Mouse (Mus musculus): ENCODE data around the gene Cttn. TPM values are rescaled to one million over a fixed set of nuclear protein-coding genes. Genes with fewer than 3 reads are reported as not detected.

The Cttn gene
- polyA plus RNA-seq, 1 experiment from 2014 or later: 181 TPM

- Histone ChIP-seq H3K27me3 (replicated peaks; ENCODE audit: control insufficient read depth, insufficient read depth, low read length) (no peaks in the 10 kb centered on the region), H3K36me3 (ENCODE audit: control insufficient read depth, insufficient read depth, low read length) (peaks cover 49% of the 10 kb centered on the region), H3K9ac (ENCODE audit: low read depth, low read length) (no peak overlapping the region), H3K27ac (ENCODE audit: low read depth, low read length) (no peak overlapping the region), H3K4me1 (ENCODE audit: control insufficient read depth, insufficient read depth, low read depth, low read length) (no peaks in the 10 kb centered on the region), H3K4me3 (ENCODE audit: low read length) (no peak overlapping the region), H3K4me2 (ENCODE audit: low read length) (no peak overlapping the region), H3K9me3 (ENCODE audit: control insufficient read depth, low read length) (no peaks in the 10 kb centered on the region)
- no peak for ATAC-seq
- WGBS: 96% methylated on average over 7 of the region's 7 CpGs
Observed at GRCm38 (mm10) chr7:144438811-144439210, 32.0 kb downstream of the Cttn start.

DNA sequence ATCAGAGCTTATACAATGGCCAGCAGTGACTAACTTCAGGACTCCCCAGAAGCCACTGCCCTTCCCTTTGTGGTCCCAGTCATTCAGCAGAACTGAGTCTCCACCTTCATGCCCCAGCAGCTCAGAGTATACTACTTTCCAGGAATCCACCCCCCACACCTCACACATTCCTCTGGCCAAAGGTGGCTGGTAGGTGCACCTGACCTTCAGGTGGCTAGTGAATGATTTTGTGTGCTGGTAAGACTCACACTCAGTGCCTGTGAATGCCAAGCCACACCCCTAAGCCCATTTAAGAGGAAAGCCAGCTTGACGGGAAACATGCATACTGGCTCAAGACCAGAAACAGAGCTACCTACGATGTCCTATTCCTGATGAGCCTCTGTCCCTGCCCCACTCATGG lies 37.9 kb downstream of the Cttn start:
- H3K27ac ChIP-seq (ENCODE audit: low read depth, low read length): no peak overlapping the region
- peaks cover 19% of the 10 kb centered on the region for H3K36me3 ChIP-seq (ENCODE audit: control insufficient read depth, insufficient read depth, low read length)
- no peak for ATAC-seq
- WGBS: 74% methylated on average over 2 of the region's 2 CpGs
- no peak overlapping the region for H3K4me3 ChIP-seq (ENCODE audit: low read length)
- H3K4me1 ChIP-seq (ENCODE audit: control insufficient read depth, insufficient read depth, low read depth, low read length): no peaks in the 10 kb centered on the region
- H3K4me2 ChIP-seq (ENCODE audit: low read length): no peak overlapping the region
- no peaks in the 10 kb centered on the region for H3K9me3 ChIP-seq (ENCODE audit: control insufficient read depth, low read length)
- no peak overlapping the region for H3K9ac ChIP-seq (ENCODE audit: low read depth, low read length)
- no peaks in the 10 kb centered on the region for H3K27me3 ChIP-seq (replicated peaks; ENCODE audit: control insufficient read depth, insufficient read depth, low read length)

- no peaks in the 10 kb centered on the region for H3K36me3 ChIP-seq (ENCODE audit: control insufficient read depth, insufficient read depth, low read length)
- H3K9me3 ChIP-seq (ENCODE audit: control insufficient read depth, low read length): no peaks in the 10 kb centered on the region
- WGBS: 85% methylated on average over 3 of the region's 3 CpGs
- H3K4me2 ChIP-seq (ENCODE audit: low read length): no peak overlapping the region
- no peaks in the 10 kb centered on the region; the same call in 1 of the 2 replicates for H3K27me3 ChIP-seq (replicated peaks; ENCODE audit: control insufficient read depth, insufficient read depth, low read length)
- H3K9ac ChIP-seq (ENCODE audit: low read depth, low read length): no peak overlapping the region
- no peak overlapping the region for H3K4me3 ChIP-seq (ENCODE audit: low read length)
- no peak for ATAC-seq
- H3K4me1 ChIP-seq (ENCODE audit: control insufficient read depth, insufficient read depth, low read depth, low read length): peaks cover 5% of the 10 kb centered on the region; the same call in 1 of the 2 replicates
- H3K27ac ChIP-seq (ENCODE audit: low read depth, low read length): no peak overlapping the region
Observed at GRCm38 (mm10) chr7:144427460-144427859, 43.3 kb downstream of the Cttn start.

DNA sequence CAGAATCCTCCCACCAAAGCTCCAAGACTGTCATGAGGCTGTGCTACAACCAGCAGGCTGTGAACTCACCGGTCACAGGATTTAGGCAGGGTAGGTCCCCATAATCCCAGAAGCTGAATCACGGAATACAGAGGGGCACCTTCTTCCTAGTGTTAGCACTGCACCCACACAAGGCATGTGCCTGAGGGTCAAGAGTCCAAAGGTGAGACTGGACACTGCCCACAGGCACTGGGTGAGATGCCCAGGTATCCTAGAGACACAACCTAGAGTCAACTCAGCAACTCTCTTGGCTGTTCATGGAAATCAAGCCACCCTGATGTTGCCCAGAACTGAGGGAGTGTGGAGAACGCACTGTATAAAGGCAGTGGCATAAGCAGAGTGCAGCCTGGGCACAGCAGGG lies 44.2 kb downstream of the Cttn start:
- no peak for ATAC-seq
- Histone ChIP-seq H3K4me3 (ENCODE audit: low read length) (no peak overlapping the region), H3K27ac (ENCODE audit: low read depth, low read length) (no peak overlapping the region), H3K4me1 (ENCODE audit: control insufficient read depth, insufficient read depth, low read depth, low read length) (peaks cover 5% of the 10 kb centered on the region; the same call in 1 of the 2 replicates), H3K9me3 (ENCODE audit: control insufficient read depth, low read length) (no peaks in the 10 kb centered on the region), H3K4me2 (ENCODE audit: low read length) (no peak overlapping the region), H3K9ac (ENCODE audit: low read depth, low read length) (no peak overlapping the region), H3K36me3 (ENCODE audit: control insufficient read depth, insufficient read depth, low read length) (no peaks in the 10 kb centered on the region), H3K27me3 (replicated peaks; ENCODE audit: control insufficient read depth, insufficient read depth, low read length) (no peaks in the 10 kb centered on the region; the same call in 1 of the 2 replicates)
- WGBS: 93% methylated on average over 3 of the region's 3 CpGs

DNA sequence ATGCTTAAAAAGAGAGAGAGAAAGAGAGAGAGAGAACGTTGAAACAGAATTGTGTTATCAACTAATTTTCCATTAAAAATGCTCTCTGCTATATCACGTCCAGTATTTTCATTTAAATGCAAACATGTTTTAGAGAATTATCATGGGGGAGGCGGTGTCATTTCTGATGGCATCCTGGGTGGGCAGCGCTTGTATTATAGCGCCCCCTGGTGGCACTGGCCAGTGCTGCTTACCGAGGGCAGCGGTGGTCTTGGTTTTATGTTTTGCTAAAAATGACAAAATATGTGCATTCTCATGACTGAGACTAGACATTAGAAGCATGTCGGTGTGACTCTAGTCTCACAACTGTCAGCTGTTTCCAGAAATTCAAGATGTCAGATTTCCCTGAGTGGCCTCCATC lies 44.9 kb downstream of the Cttn start:
- no peaks in the 10 kb centered on the region for H3K9me3 ChIP-seq (ENCODE audit: control insufficient read depth, low read length)
- no peak overlapping the region for H3K9ac ChIP-seq (ENCODE audit: low read depth, low read length)
- H3K4me1 ChIP-seq (ENCODE audit: control insufficient read depth, insufficient read depth, low read depth, low read length): peaks cover 5% of the 10 kb centered on the region; the same call in 1 of the 2 replicates
- no peak overlapping the region for H3K27ac ChIP-seq (ENCODE audit: low read depth, low read length)
- no peak overlapping the region for H3K4me2 ChIP-seq (ENCODE audit: low read length)
- H3K4me3 ChIP-seq (ENCODE audit: low read length): no peak overlapping the region
- ATAC-seq: 0 out of 2 replicates have a peak, but pooled peaks have one; percentile 14
- H3K36me3 ChIP-seq (ENCODE audit: control insufficient read depth, insufficient read depth, low read length): no peaks in the 10 kb centered on the region
- 5% methylated on average over 8 of the region's 8 CpGs for whole genome bisulfite sequencing
- no peaks in the 10 kb centered on the region; the same call in 1 of the 2 replicates for H3K27me3 ChIP-seq (replicated peaks; ENCODE audit: control insufficient read depth, insufficient read depth, low read length)

DNA sequence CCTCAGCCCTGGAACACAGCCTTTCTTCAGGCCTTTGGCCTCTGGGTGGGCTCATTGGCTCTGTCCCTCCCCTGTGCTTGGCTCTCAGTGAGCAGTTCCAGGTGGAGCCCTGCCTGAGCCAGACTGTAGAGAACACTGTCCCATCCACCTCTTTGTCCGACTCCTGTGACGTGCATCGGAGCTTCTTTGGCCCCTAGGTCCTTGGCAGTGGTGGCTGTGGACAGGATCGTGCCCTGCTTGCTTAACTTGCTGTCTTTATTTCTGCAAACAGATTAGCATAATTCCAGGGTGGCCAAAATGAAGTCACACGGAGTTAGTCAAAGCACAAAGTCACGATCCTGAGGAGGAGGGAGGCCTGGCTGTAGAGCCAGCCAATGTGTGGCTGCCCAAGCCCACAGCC lies 49.3 kb downstream of the Cttn start:
- Histone ChIP-seq H3K9ac (ENCODE audit: low read depth, low read length) (no peak overlapping the region), H3K36me3 (ENCODE audit: control insufficient read depth, insufficient read depth, low read length) (no peaks in the 10 kb centered on the region), H3K4me1 (ENCODE audit: control insufficient read depth, insufficient read depth, low read depth, low read length) (peaks cover 24% of the 10 kb centered on the region), H3K4me2 (ENCODE audit: low read length) (no peak overlapping the region), H3K27me3 (replicated peaks; ENCODE audit: control insufficient read depth, insufficient read depth, low read length) (no peaks in the 10 kb centered on the region), H3K4me3 (ENCODE audit: low read length) (no peak overlapping the region), H3K9me3 (ENCODE audit: control insufficient read depth, low read length) (no peaks in the 10 kb centered on the region), H3K27ac (ENCODE audit: low read depth, low read length) (no peak overlapping the region)
- WGBS: 54% methylated on average over 6 of the region's 6 CpGs
- ATAC-seq: peak; percentile 78

DNA sequence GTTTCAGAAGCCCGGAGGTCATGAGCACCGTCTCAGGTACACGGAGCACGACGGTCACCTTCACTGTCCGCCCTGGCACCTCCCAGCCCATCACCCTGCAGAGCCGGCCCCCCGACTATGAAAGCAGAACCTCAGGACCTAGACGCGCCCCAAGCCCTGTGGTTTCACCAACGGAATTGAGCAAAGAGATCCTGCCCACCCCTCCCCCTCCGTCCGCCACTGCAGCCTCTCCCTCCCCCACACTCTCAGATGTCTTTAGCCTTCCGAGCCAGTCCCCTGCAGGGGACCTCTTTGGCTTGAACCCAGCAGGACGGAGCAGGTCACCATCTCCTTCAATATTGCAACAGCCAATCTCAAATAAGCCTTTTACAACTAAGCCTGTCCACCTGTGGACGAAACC lies 50.3 kb downstream of the Cttn start:
- no peak for ATAC-seq

GRCm38 (mm10) chr7:144417644-144418343 lies 53.0 kb downstream of the Cttn start:
- Histone ChIP-seq H3K4me1 (ENCODE audit: control insufficient read depth, insufficient read depth, low read depth, low read length) (peaks cover 20% of the 10 kb centered on the region), H3K9ac (ENCODE audit: low read depth, low read length) (peak overlapping the region; percentile 31), H3K27me3 (replicated peaks; ENCODE audit: control insufficient read depth, insufficient read depth, low read length) (no peaks in the 10 kb centered on the region), H3K27ac (ENCODE audit: low read depth, low read length) (peak overlapping the region; percentile 69), H3K4me3 (ENCODE audit: low read length) (no peak overlapping the region), H3K4me2 (ENCODE audit: low read length) (peak overlapping the region; percentile 38), H3K36me3 (ENCODE audit: control insufficient read depth, insufficient read depth, low read length) (no peaks in the 10 kb centered on the region), H3K9me3 (ENCODE audit: control insufficient read depth, low read length) (no peaks in the 10 kb centered on the region)
- ATAC-seq: peak; percentile 81
- WGBS: 11% methylated on average over 16 of the region's 16 CpGs

More for the DNA sequence above, 50.3 kb downstream of the Cttn start:
- no peak overlapping the region for H3K27ac ChIP-seq (ENCODE audit: low read depth, low read length)
- H3K27me3 ChIP-seq (replicated peaks; ENCODE audit: control insufficient read depth, insufficient read depth, low read length): no peaks in the 10 kb centered on the region
- 29% methylated on average over 16 of the region's 16 CpGs for WGBS
- H3K4me2 ChIP-seq (ENCODE audit: low read length): no peak overlapping the region
- no peak overlapping the region for H3K9ac ChIP-seq (ENCODE audit: low read depth, low read length)
- H3K4me1 ChIP-seq (ENCODE audit: control insufficient read depth, insufficient read depth, low read depth, low read length): peaks cover 24% of the 10 kb centered on the region
- no peaks in the 10 kb centered on the region for H3K36me3 ChIP-seq (ENCODE audit: control insufficient read depth, insufficient read depth, low read length)
- no peak overlapping the region for H3K4me3 ChIP-seq (ENCODE audit: low read length)
- H3K9me3 ChIP-seq (ENCODE audit: control insufficient read depth, low read length): no peaks in the 10 kb centered on the region

DNA sequence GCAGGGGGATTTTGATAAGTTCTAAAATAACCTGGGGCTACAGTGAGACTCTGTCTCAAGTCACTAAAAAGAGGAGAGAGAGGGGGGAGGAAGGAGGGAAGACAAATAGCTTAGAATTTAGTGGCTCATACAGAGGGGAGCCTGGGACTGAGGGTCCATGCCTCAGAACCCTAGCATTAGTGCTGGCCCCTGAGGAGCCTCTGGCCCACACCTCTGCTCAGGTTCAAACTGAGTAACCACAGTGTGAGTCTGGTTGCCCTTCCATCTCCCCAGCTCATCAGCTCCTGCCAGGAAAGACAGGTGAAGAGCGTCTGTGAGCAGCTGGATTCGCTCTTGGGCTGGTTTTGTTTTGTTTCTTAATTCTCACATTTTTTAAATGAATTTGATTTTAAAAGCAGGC lies 53.6 kb downstream of the Cttn start:
- Histone ChIP-seq H3K27me3 (replicated peaks; ENCODE audit: control insufficient read depth, insufficient read depth, low read length) (no peaks in the 10 kb centered on the region), H3K36me3 (ENCODE audit: control insufficient read depth, insufficient read depth, low read length) (no peaks in the 10 kb centered on the region), H3K27ac (ENCODE audit: low read depth, low read length) (peak overlapping the region; percentile 69), H3K4me3 (ENCODE audit: low read length) (no peak overlapping the region), H3K9ac (ENCODE audit: low read depth, low read length) (no peak overlapping the region), H3K9me3 (ENCODE audit: control insufficient read depth, low read length) (no peaks in the 10 kb centered on the region), H3K4me2 (ENCODE audit: low read length) (peak overlapping the region; percentile 38), H3K4me1 (ENCODE audit: control insufficient read depth, insufficient read depth, low read depth, low read length) (peaks cover 22% of the 10 kb centered on the region)
- 35% methylated on average over 2 of the region's 2 CpGs for WGBS
- ATAC-seq: peak; percentile 15

Measured in hindbrain, embryonic 16.5 days (tissue).